Mouse (Mus musculus): ENCODE data around the gene Pik3cd. TPM values are rescaled to one million over a fixed set of nuclear protein-coding genes. Genes with fewer than 3 reads are reported as not detected.

The Pik3cd gene
- total RNA-seq, 2 experiments from 2014 or later = 8.9 to 9.1 TPM

DNA sequence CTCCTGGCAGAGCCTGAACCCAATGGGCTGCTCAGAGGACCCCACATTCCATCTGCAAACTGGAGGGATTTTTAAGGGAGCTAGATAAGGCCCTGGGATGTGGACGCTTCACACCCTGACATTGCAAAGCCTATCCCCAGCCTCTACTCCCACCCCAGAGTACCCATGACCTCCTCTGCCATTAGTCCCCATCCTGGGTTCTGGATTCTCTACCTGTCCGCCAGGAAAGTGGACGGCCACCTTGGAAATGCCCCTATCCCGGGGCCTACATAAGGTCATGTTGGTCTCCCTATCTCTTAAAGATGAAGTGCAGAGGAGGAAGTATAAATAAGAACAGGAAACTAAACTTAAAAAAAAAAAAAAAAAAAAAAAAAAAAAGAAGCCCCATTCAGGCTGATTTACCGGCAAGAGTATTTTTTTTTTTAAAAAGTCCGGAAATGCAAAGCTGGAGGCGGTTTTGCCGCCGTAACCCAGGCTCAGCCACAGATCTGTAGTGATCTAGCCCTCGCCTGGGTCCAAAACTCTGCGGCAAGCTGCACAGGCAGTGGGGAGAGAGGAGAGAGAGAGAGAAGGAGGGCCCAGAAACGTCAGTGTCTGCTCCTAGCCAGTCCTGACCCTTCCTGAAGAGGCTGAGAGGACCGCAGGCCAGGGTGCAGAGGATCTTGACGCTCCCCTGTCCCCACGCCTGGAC, 4.7 kb downstream of the Pik3cd start:
- Histone ChIP-seq H3K4me3 (peak overlapping the region; percentile 73), H3K27ac (peak overlapping the region; percentile 92)
- no peak for DNase-seq
- intact Hi-C loops (cut with DNase I) = no loop called here
- no peak for TF ChIP-seq CTCF (IDR thresholded peaks at IDR 0.05)

DNA sequence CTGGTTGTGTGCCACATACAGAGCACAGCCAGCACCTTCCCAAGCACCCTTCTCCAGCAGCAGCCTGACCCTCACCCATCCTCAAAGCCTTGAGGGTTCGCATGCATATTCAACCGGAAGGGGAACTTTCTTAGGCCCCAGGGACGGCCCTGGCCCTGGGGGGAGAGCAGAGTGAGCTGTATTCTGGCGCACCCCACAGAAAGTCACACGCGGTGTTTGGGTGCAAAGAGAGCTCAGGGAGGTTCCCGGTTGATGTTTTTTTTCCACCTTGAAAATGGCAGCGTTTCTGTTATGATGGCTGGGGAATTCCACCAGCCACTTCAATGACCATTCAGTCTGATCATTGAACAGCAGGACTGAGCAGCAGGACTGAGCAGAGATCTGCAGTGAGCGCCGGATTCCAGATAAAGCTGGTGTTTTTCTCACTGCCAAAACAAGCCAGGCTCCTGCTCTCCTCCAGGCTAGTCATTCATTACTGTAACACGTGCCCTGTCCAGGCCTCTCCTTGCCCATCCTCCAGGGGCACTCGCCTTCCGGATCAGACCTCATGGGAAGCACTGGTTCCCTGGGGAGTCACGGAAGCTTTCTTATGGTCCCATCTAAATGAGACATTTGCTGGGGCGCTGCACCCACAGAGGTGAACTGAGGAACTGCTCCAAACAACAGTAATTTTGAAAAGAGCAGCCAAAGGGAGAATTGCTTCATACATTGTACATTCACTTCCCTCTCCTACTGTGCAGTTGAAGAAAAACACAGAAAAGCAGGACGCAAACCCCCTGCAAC, 6.0 kb downstream of the Pik3cd start:
- DNase-seq = peak; percentile 24
- intact Hi-C loops (cut with DNase I) = no loop called here
- no peak for TF ChIP-seq CTCF (IDR thresholded peaks at IDR 0.05)
- peak overlapping the region; percentile 73 for H3K4me3 ChIP-seq
- peak overlapping the region; percentile 49 for H3K27ac ChIP-seq

DNA sequence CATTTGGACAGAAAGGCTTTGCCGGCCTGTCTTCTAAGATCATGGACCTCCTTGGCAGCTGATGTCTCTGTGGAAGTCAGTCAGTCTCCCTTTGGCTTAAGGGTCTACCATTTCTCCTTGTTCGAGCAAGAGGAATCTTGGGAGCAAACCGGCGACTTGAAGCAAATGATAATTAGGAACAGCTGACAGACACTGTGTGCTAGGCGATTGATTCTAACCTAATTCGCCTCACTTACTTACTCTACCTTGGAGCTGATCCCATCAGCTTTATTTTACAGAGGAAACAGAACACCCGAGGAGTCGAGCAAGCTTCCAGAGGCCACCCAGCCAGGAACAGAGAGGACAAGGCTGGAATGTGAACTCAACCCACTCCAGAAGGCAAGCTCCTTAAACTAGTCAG, 11.0 kb downstream of the Pik3cd start:
- H3K4me3 ChIP-seq = no peak overlapping the region
- no peak for DNase-seq
- intact Hi-C loops (cut with DNase I) = no loop called here
- TF ChIP-seq CTCF (IDR thresholded peaks at IDR 0.05) = no peak
- H3K27ac ChIP-seq = peak overlapping the region; percentile 82

DNA sequence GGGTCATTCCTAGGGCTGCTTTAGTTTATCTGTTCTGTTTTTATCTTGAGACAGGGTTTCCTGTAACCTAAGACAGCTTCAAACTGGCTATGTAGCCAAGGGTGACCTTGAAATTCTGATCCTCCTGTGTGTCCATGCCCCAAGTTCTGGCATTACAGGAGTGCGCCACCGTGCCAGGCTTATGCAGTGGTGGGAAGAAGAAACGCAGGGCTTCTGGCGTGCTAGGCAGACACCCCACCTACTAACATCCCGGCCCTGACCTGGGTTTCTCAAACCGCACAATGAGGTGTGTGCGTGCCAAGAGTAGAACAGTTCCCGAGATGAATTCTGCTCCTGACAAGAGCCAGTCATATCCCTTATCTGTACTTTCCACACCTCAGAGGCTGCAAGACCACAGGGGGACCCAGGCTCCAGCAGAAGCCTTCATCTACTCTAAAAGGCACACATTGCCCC, 11.5 kb downstream of the Pik3cd start:
- TF ChIP-seq CTCF (IDR thresholded peaks at IDR 0.05) = peak; percentile 19; the same call in 1 of the 2 replicates
- Histone ChIP-seq H3K27ac (peak overlapping the region; percentile 82), H3K4me3 (no peak overlapping the region)
- peak; percentile 75 for DNase-seq
- intact Hi-C loops (cut with DNase I) = no loop called here

DNA sequence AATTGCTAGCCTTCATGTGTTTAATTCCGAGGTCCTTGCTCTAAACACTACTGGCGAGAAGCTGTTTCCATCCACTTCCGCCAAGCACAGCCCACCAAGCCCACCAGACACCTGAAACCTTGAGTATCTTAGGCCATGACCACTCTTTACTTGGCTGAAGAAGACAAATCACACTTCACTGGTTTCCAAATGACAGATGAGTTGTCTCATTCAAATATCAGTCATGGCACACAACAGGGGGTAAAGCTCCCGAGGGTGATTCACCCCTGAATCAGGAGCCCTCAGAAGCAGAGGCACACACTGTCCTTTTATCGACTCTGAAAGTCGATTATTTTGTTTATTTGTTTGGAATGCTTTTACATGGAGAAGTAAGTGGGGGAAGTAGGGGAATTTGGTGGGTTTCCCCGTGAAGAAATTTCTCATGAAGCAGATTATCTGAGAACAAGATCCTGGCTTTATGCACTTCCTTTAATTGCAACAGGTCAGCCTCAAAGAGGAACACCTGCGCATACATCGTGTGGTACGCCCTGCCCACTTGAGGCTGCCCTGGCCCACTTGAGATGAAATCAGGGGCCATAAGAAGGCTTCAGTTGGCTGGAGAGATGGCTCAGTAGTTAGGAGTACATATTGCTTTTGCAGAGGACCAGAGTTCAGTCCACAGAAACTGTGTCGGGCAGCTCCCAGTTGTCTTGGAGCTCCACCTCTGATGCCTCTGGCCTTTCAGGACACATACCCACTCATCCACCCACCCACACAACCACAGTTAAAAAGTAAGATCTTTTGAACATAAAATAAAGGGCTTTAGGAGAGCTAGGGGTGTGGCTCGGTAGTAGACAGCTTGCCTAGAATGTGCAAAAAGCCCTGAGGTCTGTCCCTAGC, 12.3 kb downstream of the Pik3cd start:
- intact Hi-C loops (cut with DNase I) = no loop called here
- no peak for DNase-seq
- Histone ChIP-seq H3K4me3 (no peak overlapping the region), H3K27ac (peak overlapping the region; percentile 82)
- no peak for TF ChIP-seq CTCF (IDR thresholded peaks at IDR 0.05)

DNA sequence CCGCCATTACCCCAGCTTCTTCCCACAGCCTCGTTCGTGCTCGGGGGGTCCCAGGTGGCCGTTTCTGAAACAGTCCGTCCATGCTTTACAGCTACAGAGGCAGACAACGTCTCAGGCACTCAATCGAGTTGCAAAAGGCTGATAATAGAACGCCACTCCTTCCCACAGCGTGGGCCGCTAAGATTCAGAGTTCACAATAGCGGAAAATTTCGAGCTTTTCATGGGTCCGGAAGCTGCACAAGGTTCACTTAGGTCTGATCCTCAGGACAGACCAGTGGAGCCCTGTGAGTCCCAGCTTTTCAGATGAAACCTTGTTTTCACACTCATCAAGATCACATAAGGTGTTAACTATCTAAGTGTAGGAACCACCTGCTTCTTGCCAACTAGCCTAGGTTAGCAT, 13.5 kb downstream of the Pik3cd start:
- H3K4me3 ChIP-seq = no peak overlapping the region
- no peak for DNase-seq
- no peak overlapping the region; the same call in 1 of the 2 replicates for H3K27ac ChIP-seq
- no peak for TF ChIP-seq CTCF (IDR thresholded peaks at IDR 0.05)
- intact Hi-C loops (cut with DNase I) = no loop called here

DNA sequence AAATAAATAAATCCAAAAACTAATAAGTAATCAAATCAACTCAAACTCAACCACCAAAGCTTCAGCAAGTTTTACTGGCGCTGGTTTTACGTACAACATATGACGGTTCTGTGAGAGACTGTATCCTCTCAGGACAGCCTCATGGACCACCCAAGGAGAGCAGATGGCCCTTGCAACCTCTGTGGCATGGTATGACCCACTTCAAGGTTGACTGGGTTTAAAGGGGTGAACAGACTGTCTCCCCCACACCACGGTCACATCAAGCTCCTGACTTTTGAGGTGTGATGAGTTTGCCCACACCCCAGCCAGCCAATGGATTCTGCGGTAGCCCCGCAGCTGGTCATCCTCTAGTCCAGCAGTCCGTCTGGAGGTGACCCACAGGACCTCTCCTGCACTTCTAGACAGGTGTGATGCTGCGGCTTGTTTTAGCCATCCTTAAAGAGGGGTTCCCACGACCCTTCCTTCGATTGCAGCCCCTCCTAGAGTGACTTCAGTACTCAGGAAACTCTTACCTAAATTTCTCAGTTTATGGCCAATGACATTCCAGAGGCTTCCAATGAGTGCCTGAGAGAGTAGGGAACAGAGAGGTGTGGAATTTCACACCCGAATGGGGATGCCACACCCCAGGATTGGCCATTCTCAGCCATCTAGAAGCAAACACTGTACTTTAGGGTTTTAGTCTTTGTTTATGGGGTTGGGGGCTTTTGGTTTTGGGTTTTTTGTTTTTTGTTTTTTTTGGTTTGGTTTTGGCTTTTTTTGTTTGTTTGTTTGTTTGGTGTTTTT, 17.3 kb downstream of the Pik3cd start:
- TF ChIP-seq CTCF (IDR thresholded peaks at IDR 0.05) = no peak
- intact Hi-C loops (cut with DNase I) = no loop called here
- Histone ChIP-seq H3K27ac (no peak overlapping the region), H3K4me3 (no peak overlapping the region)
- DNase-seq = no peak

DNA sequence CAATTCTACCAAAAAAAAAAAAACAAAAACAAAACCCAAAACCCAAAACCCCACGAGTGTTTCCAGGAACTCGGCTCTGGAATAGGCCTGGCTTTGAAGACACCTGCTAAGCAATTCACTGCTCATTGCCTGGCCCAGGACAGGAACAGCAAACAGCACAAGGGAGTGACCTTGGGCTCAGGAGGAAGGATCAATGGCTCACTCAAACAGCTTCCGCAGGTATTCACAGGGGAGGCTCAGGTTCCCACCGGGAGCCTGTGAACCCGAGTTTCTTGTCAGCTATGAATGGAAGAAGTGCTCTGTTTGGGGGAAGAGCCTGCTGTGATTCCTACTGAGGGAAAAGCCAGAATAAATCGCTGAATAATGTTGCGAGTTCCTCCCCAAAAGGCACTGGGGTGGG, 18.5 kb downstream of the Pik3cd start:
- intact Hi-C loops (cut with DNase I) = no loop called here
- H3K27ac ChIP-seq = no peak overlapping the region
- no peak for TF ChIP-seq CTCF (IDR thresholded peaks at IDR 0.05)

DNA sequence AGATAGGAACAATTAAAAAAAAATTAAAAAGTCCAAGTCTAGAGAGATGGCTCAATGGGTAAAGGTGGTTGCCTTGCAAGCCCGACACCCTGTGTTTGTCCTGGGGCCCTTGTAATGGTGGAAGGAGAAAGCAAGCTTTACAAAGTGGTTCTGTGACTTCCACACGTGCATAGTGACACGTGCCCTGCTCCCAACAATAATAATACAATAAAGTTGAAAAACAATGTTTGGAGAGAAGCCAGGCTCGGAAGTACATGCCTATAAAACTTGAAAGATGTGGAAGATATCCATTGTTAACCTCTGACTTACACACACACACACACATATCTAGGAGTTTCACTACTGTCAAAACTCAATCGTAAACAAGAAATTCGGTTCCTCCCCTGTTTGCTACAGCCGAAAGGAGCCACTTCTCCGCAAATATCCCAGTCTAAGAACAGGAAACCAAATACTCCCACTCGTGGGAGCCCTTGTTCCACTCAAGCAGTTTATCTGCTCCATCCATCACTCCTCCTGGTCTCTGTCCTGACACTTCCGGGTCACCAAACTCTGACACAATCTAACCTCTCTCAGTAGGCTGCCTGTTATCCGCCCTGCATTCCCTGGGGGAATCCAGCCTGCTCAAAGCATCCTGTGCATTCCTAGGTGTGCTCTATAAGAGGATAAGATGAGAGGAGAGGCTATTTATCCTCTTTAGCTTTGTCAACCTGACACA, 23.2 kb downstream of the Pik3cd start:
- intact Hi-C loops (cut with DNase I) = no loop called here

More for the DNA sequence above, 18.5 kb downstream of the Pik3cd start:
- no peak for DNase-seq
- no peak overlapping the region for H3K4me3 ChIP-seq

DNA sequence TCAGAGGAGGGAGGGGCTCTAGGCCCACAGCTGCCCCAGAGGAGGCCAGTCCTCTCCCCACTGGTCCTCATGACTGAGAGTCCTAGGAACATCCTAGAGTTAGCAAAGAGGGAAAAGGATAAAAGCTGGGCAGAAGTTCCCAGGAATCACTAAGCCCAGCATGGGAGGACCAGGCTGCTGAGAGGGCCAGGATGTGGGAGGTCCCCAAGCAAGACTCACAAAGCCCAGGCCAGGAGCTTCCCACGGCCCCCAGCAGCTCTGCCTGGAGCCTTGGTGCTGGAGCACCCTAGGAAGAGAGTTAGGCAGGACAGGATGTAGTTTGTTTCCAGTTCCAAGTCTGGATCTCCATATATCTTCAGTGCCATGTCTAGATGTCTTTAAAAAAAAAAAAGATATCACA, 24.4 kb downstream of the Pik3cd start:
- no peak for TF ChIP-seq CTCF (IDR thresholded peaks at IDR 0.05)
- Histone ChIP-seq H3K4me3 (no peak overlapping the region), H3K27ac (0 out of 2 replicates have a peak overlapping the region, but pooled peaks have one; percentile 16)
- DNase-seq = no peak
- intact Hi-C loops (cut with DNase I) = no loop called here

More for the DNA sequence above, 23.2 kb downstream of the Pik3cd start:
- H3K4me3 ChIP-seq = no peak overlapping the region
- no peak for DNase-seq
- no peak for TF ChIP-seq CTCF (IDR thresholded peaks at IDR 0.05)
- peak overlapping the region; percentile 48; the same call in 1 of the 2 replicates for H3K27ac ChIP-seq

Measured in gastrocnemius, adult 2 months (tissue).